Mouse (Mus musculus) bone marrow macrophage, adult 2 months (primary cell): ENCODE results near the gene Ppp1r18. TPM values are rescaled to one million over a fixed set of nuclear protein-coding genes. Genes with fewer than 3 reads are reported as not detected.

ENCODE experiments used
- H3K27ac ChIP-seq: 2 replicates; pipeline ENCODE4 v1.5.1; 2012; ENCODE audit warnings: low read depth, low read length; ENCODE audit not compliant: insufficient read depth
- H3K4me1 ChIP-seq: 2 replicates; pipeline ENCODE4 v1.6.1; 2012; ENCODE audit warnings: low read length; ENCODE audit not compliant: control insufficient read depth, insufficient read depth
- H3K4me3 ChIP-seq: 2 replicates; pipeline ENCODE4 v1.5.1; 2012; ENCODE audit warnings: mild to moderate bottlenecking, low read length, moderate library complexity; ENCODE audit not compliant: insufficient read depth
- CTCF ChIP-seq: IDR thresholded peaks from 2 replicates; pipeline ENCODE4 v1.5.1; 2012; ENCODE audit warnings: low read depth, mild to moderate bottlenecking, low read length, moderate library complexity
- POLR2A ChIP-seq: IDR thresholded peaks from 2 replicates; pipeline ENCODE4 v1.6.1; 2012; ENCODE audit warnings: mild to moderate bottlenecking, low read depth, low read length, borderline replicate concordance
- polyA plus RNA-seq: library from polyadenylated mRNA; stranded (reverse); fragments of >200 nt; gene quantifications from 2 replicates; pipeline ENCODE4 v1.2.4, GENCODE M21; 2012; ENCODE audit not compliant: missing spikeins, insufficient read depth, insufficient read length

The Ppp1r18 gene
- polyA plus RNA-seq, 1 experiment: 202 TPM

GRCm38 (mm10) chr17:35919060-35919715, 53.8 kb downstream of the Ppp1r18 start:
- TF ChIP-seq POLR2A (no peak), CTCF (no peak)
- Histone ChIP-seq H3K4me3 (peak overlapping the region; percentile 61), H3K4me1 (peaks cover 30% of the 10 kb centered on the region), H3K27ac (peak overlapping the region; percentile 99)

- peaks cover 25% of the 10 kb centered on the region for H3K4me1 ChIP-seq
- H3K27ac ChIP-seq: 0 out of 2 replicates have a peak overlapping the region, but pooled peaks have one; percentile 3
- TF ChIP-seq CTCF (no peak), POLR2A (no peak)
- no peak overlapping the region for H3K4me3 ChIP-seq
Measured at GRCm38 (mm10) chr17:35919864-35920301, 54.5 kb downstream of the Ppp1r18 start.

- TF ChIP-seq CTCF: no peak
- no peak for TF ChIP-seq POLR2A
- Histone ChIP-seq H3K4me1 (peaks cover 25% of the 10 kb centered on the region), H3K27ac (no peak overlapping the region), H3K4me3 (no peak overlapping the region)
Measured at GRCm38 (mm10) chr17:35920384-35920783, 55.0 kb downstream of the Ppp1r18 start.

GRCm38 (mm10) chr17:35920862-35921562, 55.6 kb downstream of the Ppp1r18 start:
- no peak overlapping the region for H3K4me3 ChIP-seq
- TF ChIP-seq POLR2A (no peak), CTCF (no peak)
- peaks cover 25% of the 10 kb centered on the region for H3K4me1 ChIP-seq
- no peak overlapping the region for H3K27ac ChIP-seq

GRCm38 (mm10) chr17:35921710-35922109, 56.3 kb downstream of the Ppp1r18 start:
- TF ChIP-seq CTCF (no peak), POLR2A (no peak)
- Histone ChIP-seq H3K4me1 (peaks cover 28% of the 10 kb centered on the region), H3K27ac (no peak overlapping the region), H3K4me3 (no peak overlapping the region)

- TF ChIP-seq POLR2A: no peak
- no peak for TF ChIP-seq CTCF
- H3K4me1 ChIP-seq: peaks cover 28% of the 10 kb centered on the region
Measured at GRCm38 (mm10) chr17:35922566-35922965, 57.2 kb downstream of the Ppp1r18 start.

GRCm38 (mm10) chr17:35923281-35923680, 57.9 kb downstream of the Ppp1r18 start:
- Histone ChIP-seq H3K4me1 (peaks cover 31% of the 10 kb centered on the region), H3K4me3 (no peak overlapping the region), H3K27ac (no peak overlapping the region)
- TF ChIP-seq CTCF (no peak), POLR2A (no peak)

More at GRCm38 (mm10) chr17:35922566-35922965, 57.2 kb downstream of the Ppp1r18 start:
- no peak overlapping the region for H3K4me3 ChIP-seq
- no peak overlapping the region for H3K27ac ChIP-seq

Other genes with a start within 250 kb of the Ppp1r18 start
- gene Gm9573, start 239.0 kb upstream of the Ppp1r18 start, polyA plus RNA-seq: not detected in 2 replicates
- gene Mucl3, start 221.9 kb upstream of the Ppp1r18 start, polyA plus RNA-seq: not detected in 2 replicates
- gene Vars2, start 198.0 kb upstream of the Ppp1r18 start, polyA plus RNA-seq: 10.2 and 12.1 TPM in 2 replicates
- 12.2 and 15.8 TPM in 2 replicates for gene Gtf2h4, start 191.9 kb upstream of the Ppp1r18 start, polyA plus RNA-seq
- 0.60 and 0.63 TPM in 2 replicates for gene Ddr1, start 161.0 kb upstream of the Ppp1r18 start, polyA plus RNA-seq
- 40.6 and 46.7 TPM in 2 replicates for gene Ier3, start 43.9 kb upstream of the Ppp1r18 start, polyA plus RNA-seq
- gene Flot1, start 42.4 kb upstream of the Ppp1r18 start, polyA plus RNA-seq: 52.7 and 69.3 TPM in 2 replicates
- 481 and 519 TPM in 2 replicates for gene Tubb5, start 27.3 kb upstream of the Ppp1r18 start, polyA plus RNA-seq
- gene Mdc1, start 24.1 kb upstream of the Ppp1r18 start, polyA plus RNA-seq: 16.1 and 17.7 TPM in 2 replicates
- gene Nrm, start 4.3 kb upstream of the Ppp1r18 start, polyA plus RNA-seq: 31.7 and 33.1 TPM in 2 replicates
- gene Dhx16, start 14.2 kb downstream of the Ppp1r18 start, polyA plus RNA-seq: 57.5 and 77.6 TPM in 2 replicates
- gene 2310061I04Rik, start 31.8 kb downstream of the Ppp1r18 start, polyA plus RNA-seq: 36.9 and 39.3 TPM in 2 replicates
- 22.7 and 23.8 TPM in 2 replicates for gene Atat1, start 44.5 kb downstream of the Ppp1r18 start, polyA plus RNA-seq
- 21.0 and 29.4 TPM in 2 replicates for gene Mrps18b, start 50.8 kb downstream of the Ppp1r18 start, polyA plus RNA-seq
- 36.0 and 46.0 TPM in 2 replicates for gene Ppp1r10, start 50.8 kb downstream of the Ppp1r18 start, polyA plus RNA-seq
- gene Abcf1, start 104.2 kb downstream of the Ppp1r18 start, polyA plus RNA-seq: 96.1 and 104 TPM in 2 replicates
- 27.7 and 28.1 TPM in 2 replicates for gene Gnl1, start 114.3 kb downstream of the Ppp1r18 start, polyA plus RNA-seq
- gene Prr3, start 114.6 kb downstream of the Ppp1r18 start, polyA plus RNA-seq: 15.6 and 19.5 TPM in 2 replicates
- 52.2 and 56.0 TPM in 2 replicates for gene H2-T24, start 155.0 kb downstream of the Ppp1r18 start, polyA plus RNA-seq
- gene H2-T23, start 167.3 kb downstream of the Ppp1r18 start, polyA plus RNA-seq: 351 and 364 TPM in 2 replicates
- gene H2-T22, start 177.2 kb downstream of the Ppp1r18 start, polyA plus RNA-seq: 89.0 and 112 TPM in 2 replicates
- 0.72 TPM in 1 of 2 replicates, not detected in the other for gene Gm6034, start 177.4 kb downstream of the Ppp1r18 start, polyA plus RNA-seq
- not detected in 2 replicates for gene Gm11127, start 192.8 kb downstream of the Ppp1r18 start, polyA plus RNA-seq